Mouse (Mus musculus) ES-Bruce4 (cell line): ENCODE measurements around the gene Urb1. TPM values are rescaled to one million over a fixed set of nuclear protein-coding genes. Genes with fewer than 3 reads are reported as not detected.

Experiments
- H3K27ac ChIP-seq: 2 replicates; pipeline ENCODE4 v1.5.1; 2012; ENCODE audit warnings: low read length, inconsistent platforms; ENCODE audit not compliant: insufficient read depth
- H3K27me3 ChIP-seq: 2 replicates; pipeline ENCODE4 v1.6.1; 2012; ENCODE audit warnings: mild to moderate bottlenecking, low read length, inconsistent platforms; ENCODE audit not compliant: control insufficient read depth, poor library complexity, insufficient read depth, severe bottlenecking
- H3K36me3 ChIP-seq: 2 replicates; pipeline ENCODE4 v1.6.1; 2012; ENCODE audit warnings: inconsistent platforms, mild to moderate bottlenecking, low read length, moderate library complexity; ENCODE audit not compliant: control insufficient read depth, poor library complexity, insufficient read depth, severe bottlenecking
- H3K4me1 ChIP-seq: one replicate; pipeline ENCODE4 v1.8.1; 2011; ENCODE audit warnings: low read length; ENCODE audit not compliant: control insufficient read depth, insufficient read depth
- H3K4me3 ChIP-seq: 2 replicates; pipeline ENCODE4 v1.5.1; 2011; ENCODE audit warnings: low read depth, mild to moderate bottlenecking, low read length
- H3K9ac ChIP-seq: 2 replicates; pipeline ENCODE4 v1.6.1; 2012; ENCODE audit warnings: low read depth, mild to moderate bottlenecking, inconsistent platforms; ENCODE audit not compliant: poor library complexity, severe bottlenecking
- H3K9me3 ChIP-seq: replicated peaks from 2 replicates; pipeline ENCODE4 v1.6.1; 2012; ENCODE audit warnings: mild to moderate bottlenecking, low read length, inconsistent platforms; ENCODE audit not compliant: control insufficient read depth, poor library complexity, insufficient read depth, severe bottlenecking
- CTCF ChIP-seq: IDR thresholded peaks from one replicate; pipeline ENCODE4 v1.8.1; 2011; ENCODE audit warnings: low read depth, low read length
- EP300 ChIP-seq: IDR thresholded peaks from 2 replicates; pipeline ENCODE4 v1.6.1; 2011; ENCODE audit warnings: low read depth, low read length; ENCODE audit not compliant: insufficient read depth
- POLR2A ChIP-seq: IDR thresholded peaks from one replicate; pipeline ENCODE4 v1.8.1; 2011; ENCODE audit warnings: low read length; ENCODE audit not compliant: insufficient read depth
- polyA plus RNA-seq: library from polyadenylated mRNA; stranded (reverse); fragments of >200 nt; gene quantifications from 2 replicates; pipeline ENCODE4 v1.2.4, GENCODE M21; 2011; ENCODE audit warnings: low read depth; ENCODE audit not compliant: missing spikeins, insufficient read depth, insufficient read length

Urb1 gene
- polyA plus RNA-seq, 1 experiment, result 24.4 TPM

- no peak for TF ChIP-seq POLR2A
- TF ChIP-seq EP300, result no peak
- no peak for TF ChIP-seq CTCF
- no peak overlapping the region for H3K4me3 ChIP-seq
- peaks cover 28% of the 10 kb centered on the region for H3K36me3 ChIP-seq
- no peaks in the 10 kb centered on the region for H3K9me3 ChIP-seq
- no peaks in the 10 kb centered on the region for H3K27me3 ChIP-seq
- no peak overlapping the region for H3K27ac ChIP-seq
- no peaks in the 10 kb centered on the region for H3K4me1 ChIP-seq
- H3K9ac ChIP-seq, result no peak overlapping the region
These were observed 34.2 kb downstream of the Urb1 start for GRCm38 (mm10) chr16:90775946-90776520.

- no peaks in the 10 kb centered on the region for H3K9me3 ChIP-seq
- peaks cover 26% of the 10 kb centered on the region for H3K36me3 ChIP-seq
- no peak overlapping the region for H3K9ac ChIP-seq
- TF ChIP-seq POLR2A (no peak), CTCF (no peak), EP300 (no peak)
- no peaks in the 10 kb centered on the region for H3K4me1 ChIP-seq
- H3K4me3 ChIP-seq, result no peak overlapping the region
- H3K27ac ChIP-seq, result no peak overlapping the region
- H3K27me3 ChIP-seq, result no peaks in the 10 kb centered on the region
These were observed 35.6 kb downstream of the Urb1 start for GRCm38 (mm10) chr16:90774646-90775045.

GRCm38 (mm10) chr16:90774216-90774615, 36.0 kb downstream of the Urb1 start:
- TF ChIP-seq CTCF (no peak), POLR2A (no peak), EP300 (no peak)
- H3K36me3 ChIP-seq, result peaks cover 28% of the 10 kb centered on the region
- no peak overlapping the region for H3K4me3 ChIP-seq
- no peaks in the 10 kb centered on the region for H3K4me1 ChIP-seq
- no peak overlapping the region for H3K27ac ChIP-seq
- H3K27me3 ChIP-seq, result no peaks in the 10 kb centered on the region
- H3K9me3 ChIP-seq, result no peaks in the 10 kb centered on the region
- no peak overlapping the region for H3K9ac ChIP-seq

GRCm38 (mm10) chr16:90766919-90767454, 43.2 kb downstream of the Urb1 start:
- Histone ChIP-seq H3K27me3 (no peaks in the 10 kb centered on the region), H3K4me1 (no peaks in the 10 kb centered on the region), H3K36me3 (peaks cover 28% of the 10 kb centered on the region), H3K9me3 (no peaks in the 10 kb centered on the region), H3K9ac (no peak overlapping the region), H3K27ac (no peak overlapping the region), H3K4me3 (no peak overlapping the region)
- TF ChIP-seq EP300 (no peak), CTCF (no peak), POLR2A (no peak)

- H3K4me1 ChIP-seq, result no peaks in the 10 kb centered on the region
- TF ChIP-seq CTCF (no peak), POLR2A (no peak), EP300 (no peak)
- H3K27ac ChIP-seq, result no peak overlapping the region
- no peaks in the 10 kb centered on the region for H3K9me3 ChIP-seq
- no peak overlapping the region for H3K4me3 ChIP-seq
- no peaks in the 10 kb centered on the region for H3K27me3 ChIP-seq
- H3K9ac ChIP-seq, result no peak overlapping the region
- H3K36me3 ChIP-seq, result peaks cover 28% of the 10 kb centered on the region
These were observed 44.9 kb downstream of the Urb1 start for GRCm38 (mm10) chr16:90765195-90765877.

- TF ChIP-seq CTCF, result no peak
- Histone ChIP-seq H3K27me3 (no peaks in the 10 kb centered on the region), H3K9ac (no peak overlapping the region), H3K9me3 (no peaks in the 10 kb centered on the region), H3K4me3 (no peak overlapping the region), H3K27ac (no peak overlapping the region), H3K36me3 (peaks cover 20% of the 10 kb centered on the region), H3K4me1 (no peaks in the 10 kb centered on the region)
These were observed 49.7 kb downstream of the Urb1 start for GRCm38 (mm10) chr16:90760515-90760914.
